Mouse (Mus musculus): ENCODE measurements around the gene Ryr1. TPM values are rescaled to one million over a fixed set of nuclear protein-coding genes. Genes with fewer than 3 reads are reported as not detected.

Gene Ryr1
- 16.1 and 19.7 TPM in 2 replicates for polyA plus RNA-seq (2015; fragmentation: Nextera tagmentation; extraction: Ambion mirVana)

DNA sequence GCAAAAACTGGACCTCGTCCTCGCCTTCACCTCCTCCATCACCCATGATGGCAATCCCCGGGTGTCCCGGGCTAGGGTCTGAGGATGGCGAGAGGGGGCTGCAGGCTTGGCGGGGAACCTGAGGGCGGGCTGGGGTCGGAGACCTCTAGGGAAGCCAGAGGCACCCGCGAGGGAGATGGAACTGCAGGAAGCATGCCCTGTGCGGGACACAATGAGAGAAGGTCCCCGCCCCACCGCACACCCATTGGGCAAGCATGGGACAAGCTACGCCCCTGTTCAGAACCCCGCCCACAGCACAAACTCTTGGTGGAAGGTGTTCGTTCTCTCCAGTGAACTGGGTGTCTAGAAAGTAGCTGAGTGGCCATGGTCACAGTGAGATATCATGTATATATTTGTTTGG is at the start of gene Ryr1:
Gene Ryr1 (minus strand): TSS at position 210 of the 400 bp plus-strand sequence.
- H3K27me3 ChIP-seq (replicated peaks; ENCODE audit: control insufficient read depth, insufficient read depth, low read length), result no peaks in the 10 kb centered on the region
- H3K27ac ChIP-seq (ENCODE audit: low read length), result no peak within 1 kb of the TSS
- peak; percentile 83 for ATAC-seq
- peak within 1 kb of the TSS; percentile 59 for H3K9ac ChIP-seq (replicated peaks; ENCODE audit: low read depth, low read length)
- no peaks in the 10 kb centered on the region for H3K9me3 ChIP-seq (ENCODE audit: control insufficient read depth, low read length)
- WGBS, result under 1% methylated on average over 16 of the region's 16 CpGs
- no peaks in the 10 kb centered on the region for H3K36me3 ChIP-seq (ENCODE audit: control insufficient read depth, insufficient read depth)
- H3K4me1 ChIP-seq (replicated peaks; ENCODE audit: control insufficient read depth, insufficient read depth, low read length), result peaks cover 10% of the 10 kb centered on the region
- peak within 1 kb of the TSS; percentile 65 for H3K4me2 ChIP-seq (ENCODE audit: low read length)
- peak within 1 kb of the TSS; percentile 37 for H3K4me3 ChIP-seq (replicated peaks; ENCODE audit: low read length)

DNA sequence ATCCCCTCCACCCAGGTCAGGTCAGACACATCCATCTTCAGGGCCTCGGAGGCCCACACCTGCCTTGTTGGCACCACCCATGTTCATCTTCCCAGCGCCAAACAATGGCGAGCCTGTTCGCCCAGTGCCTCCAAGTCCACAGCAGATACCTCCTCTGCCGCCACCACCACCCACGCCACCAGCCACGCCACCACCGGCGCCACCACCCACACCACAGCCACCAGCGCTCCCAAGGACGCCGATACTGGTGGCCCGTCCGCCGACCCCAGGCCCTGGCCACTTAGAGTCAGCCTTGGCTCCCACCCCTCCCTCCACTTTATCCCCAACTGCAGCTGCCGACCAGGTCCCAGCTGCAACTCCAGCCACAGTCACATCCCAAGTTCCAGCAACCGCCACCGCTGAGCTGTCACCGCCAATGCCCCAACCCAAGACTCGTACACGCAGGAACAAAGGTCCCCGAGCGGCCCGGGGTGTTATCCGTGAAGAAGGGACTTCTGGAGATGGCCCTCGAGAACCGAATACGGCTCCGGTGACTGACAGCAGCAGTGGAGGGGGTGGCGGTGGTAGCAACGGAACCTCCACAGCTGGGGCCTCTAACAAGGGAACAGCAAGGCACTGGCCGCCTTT is 47.5 kb upstream of the Ryr1 start:
- H3K27ac ChIP-seq (ENCODE audit: low read length), result no peak overlapping the region
- H3K9me3 ChIP-seq (ENCODE audit: control insufficient read depth, low read length), result no peaks in the 10 kb centered on the region
- no peak overlapping the region for H3K9ac ChIP-seq (replicated peaks; ENCODE audit: low read depth, low read length)
- H3K4me1 ChIP-seq (replicated peaks; ENCODE audit: control insufficient read depth, insufficient read depth, low read length), result peaks cover 36% of the 10 kb centered on the region
- WGBS, result 33% methylated on average over 32 of the region's 32 CpGs
- H3K36me3 ChIP-seq (ENCODE audit: control insufficient read depth, insufficient read depth), result peaks cover 27% of the 10 kb centered on the region
- H3K4me2 ChIP-seq (ENCODE audit: low read length), result no peak overlapping the region
- no peak for ATAC-seq
- H3K4me3 ChIP-seq (replicated peaks; ENCODE audit: low read length), result no peak overlapping the region
- peaks cover 34% of the 10 kb centered on the region for H3K27me3 ChIP-seq (replicated peaks; ENCODE audit: control insufficient read depth, insufficient read depth, low read length)

DNA sequence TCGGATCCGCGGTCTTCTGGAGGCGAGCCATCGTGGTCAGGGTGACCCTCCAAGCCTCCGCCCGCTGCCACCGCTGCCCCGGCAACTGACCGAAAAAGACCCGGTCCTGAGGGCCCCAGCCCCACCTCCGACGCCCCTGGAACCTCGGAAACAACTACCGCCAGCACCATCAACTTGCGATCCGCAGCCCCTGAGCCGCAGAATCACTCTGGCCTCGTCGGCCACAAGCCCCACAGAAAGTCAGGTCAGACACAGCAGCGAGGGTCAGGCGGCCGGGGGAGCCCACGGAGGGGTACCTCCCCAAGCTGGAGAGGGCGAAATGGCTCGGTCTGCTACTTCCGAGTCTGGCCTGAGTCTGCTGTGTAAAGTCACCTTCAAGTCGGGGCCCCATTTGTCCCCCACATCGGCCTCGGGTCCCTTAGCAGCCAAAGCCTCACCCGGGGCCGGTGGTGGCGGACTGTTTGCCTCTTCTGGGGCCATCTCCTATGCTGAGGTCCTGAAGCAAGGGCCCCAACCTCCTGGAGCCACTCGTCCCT is 46.7 kb upstream of the Ryr1 start:
- Histone ChIP-seq H3K9ac (replicated peaks; ENCODE audit: low read depth, low read length) (no peak overlapping the region), H3K27ac (ENCODE audit: low read length) (no peak overlapping the region), H3K9me3 (ENCODE audit: control insufficient read depth, low read length) (no peaks in the 10 kb centered on the region), H3K4me3 (replicated peaks; ENCODE audit: low read length) (peak overlapping the region; percentile 83), H3K4me2 (ENCODE audit: low read length) (peak overlapping the region; percentile 84), H3K4me1 (replicated peaks; ENCODE audit: control insufficient read depth, insufficient read depth, low read length) (peaks cover 37% of the 10 kb centered on the region), H3K27me3 (replicated peaks; ENCODE audit: control insufficient read depth, insufficient read depth, low read length) (peaks cover 34% of the 10 kb centered on the region), H3K36me3 (ENCODE audit: control insufficient read depth, insufficient read depth) (peaks cover 27% of the 10 kb centered on the region)
- 6% methylated on average over 34 of the region's 34 CpGs for WGBS
- no peak for ATAC-seq

DNA sequence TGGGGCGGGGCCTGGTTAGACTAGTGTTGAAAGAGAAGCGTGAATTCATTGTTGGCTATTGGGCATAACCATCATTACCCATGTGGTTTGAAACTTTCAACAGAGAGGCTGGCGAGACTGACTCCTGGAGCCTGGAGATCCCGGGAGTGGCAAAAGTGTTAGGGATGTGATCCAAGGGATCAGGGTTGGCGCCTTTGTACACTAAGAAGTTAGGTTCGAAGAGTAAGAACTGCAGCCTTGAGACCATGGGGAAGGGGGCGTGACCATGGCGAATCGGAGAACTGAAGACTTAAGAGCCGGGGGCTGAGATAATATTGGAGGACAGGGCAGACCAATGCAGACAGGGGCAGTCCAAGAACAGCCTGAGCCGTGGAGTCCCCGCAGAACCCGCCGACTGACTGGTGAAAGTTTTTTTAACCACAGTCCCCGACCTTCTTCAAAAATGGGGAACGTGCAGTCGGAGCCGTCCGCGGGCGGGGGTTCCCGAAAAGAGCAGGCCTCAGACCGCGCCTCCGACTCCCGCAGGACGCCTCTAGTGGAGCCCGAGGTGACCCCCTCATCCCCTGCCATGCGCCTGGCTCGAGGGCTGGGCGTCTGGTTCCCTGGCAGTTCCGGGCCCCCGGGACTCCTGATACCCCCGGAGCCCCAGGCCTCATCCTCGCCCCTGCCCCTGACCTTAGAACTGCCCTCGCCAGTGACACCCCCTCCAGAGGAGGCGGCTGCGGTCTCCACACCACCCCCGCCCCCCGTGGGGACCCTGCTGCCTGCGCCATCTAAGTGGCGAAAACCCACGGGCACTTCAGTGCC is 46.0 kb upstream of the Ryr1 start:
- no peak for ATAC-seq
- peaks cover 22% of the 10 kb centered on the region for H3K36me3 ChIP-seq (ENCODE audit: control insufficient read depth, insufficient read depth)
- H3K27me3 ChIP-seq (replicated peaks; ENCODE audit: control insufficient read depth, insufficient read depth, low read length), result peaks cover 34% of the 10 kb centered on the region
- H3K27ac ChIP-seq (ENCODE audit: low read length), result no peak overlapping the region
- H3K9me3 ChIP-seq (ENCODE audit: control insufficient read depth, low read length), result no peaks in the 10 kb centered on the region
- H3K9ac ChIP-seq (replicated peaks; ENCODE audit: low read depth, low read length), result no peak overlapping the region; the same call in 1 of the 2 replicates
- peak overlapping the region; percentile 84 for H3K4me2 ChIP-seq (ENCODE audit: low read length)
- peaks cover 37% of the 10 kb centered on the region for H3K4me1 ChIP-seq (replicated peaks; ENCODE audit: control insufficient read depth, insufficient read depth, low read length)
- peak overlapping the region; percentile 83 for H3K4me3 ChIP-seq (replicated peaks; ENCODE audit: low read length)
- WGBS, result 1% methylated on average over 43 of the region's 43 CpGs

DNA sequence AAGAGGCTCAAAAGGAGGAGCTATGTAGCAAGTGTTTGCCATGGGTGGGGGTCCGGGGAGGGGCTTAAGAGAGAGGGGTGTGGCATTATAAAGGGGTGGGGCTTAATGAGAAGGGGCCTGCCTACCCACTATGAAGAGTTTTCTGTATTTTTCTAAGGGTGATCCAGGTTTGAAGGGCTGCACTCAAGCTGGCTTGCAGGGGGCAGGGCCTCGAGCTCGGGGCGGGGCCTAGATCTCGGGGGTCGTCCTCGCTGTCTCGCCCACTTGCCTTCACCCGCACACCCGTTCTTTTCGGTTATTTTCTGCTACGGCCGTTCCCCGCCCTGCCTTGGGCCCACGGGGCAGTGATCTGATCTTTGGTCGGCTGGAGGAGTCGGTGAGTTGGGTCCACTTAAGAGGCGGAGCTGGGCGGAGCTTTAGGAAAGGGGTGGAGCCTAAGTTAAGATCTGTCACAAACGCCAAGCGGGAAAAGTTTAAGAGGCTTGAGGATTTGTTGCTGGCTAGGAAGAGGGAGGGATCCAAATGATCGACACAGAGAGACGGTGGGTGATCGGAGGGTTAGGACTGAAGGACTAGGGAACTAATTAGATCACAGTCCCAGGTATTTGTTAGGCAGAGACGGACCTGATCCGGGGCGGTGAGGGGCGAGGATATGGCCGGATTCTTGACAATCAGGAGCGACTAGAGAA is 45.2 kb upstream of the Ryr1 start, which contains the start of the genes Ggn and Spred3:
Gene Ggn (plus strand): TSS at position 145 of the 689 bp plus-strand sequence.
Gene Spred3 (minus strand): TSS at position 346 of the 689 bp plus-strand sequence.
- H3K27ac ChIP-seq (ENCODE audit: low read length), result peak within 1 kb of the TSS; percentile 85
- H3K9ac ChIP-seq (replicated peaks; ENCODE audit: low read depth, low read length), result peak within 1 kb of the TSS; percentile 72
- ATAC-seq, result peak; percentile 51
- peaks cover 14% of the 10 kb centered on the region for H3K36me3 ChIP-seq (ENCODE audit: control insufficient read depth, insufficient read depth)
- under 1% methylated on average over 30 of the region's 30 CpGs for WGBS
- peaks cover 37% of the 10 kb centered on the region for H3K4me1 ChIP-seq (replicated peaks; ENCODE audit: control insufficient read depth, insufficient read depth, low read length)
- H3K4me2 ChIP-seq (ENCODE audit: low read length), result peak within 1 kb of the TSS; percentile 84
- H3K9me3 ChIP-seq (ENCODE audit: control insufficient read depth, low read length), result no peaks in the 10 kb centered on the region
- H3K27me3 ChIP-seq (replicated peaks; ENCODE audit: control insufficient read depth, insufficient read depth, low read length), result peaks cover 34% of the 10 kb centered on the region
- peak within 1 kb of the TSS; percentile 83 for H3K4me3 ChIP-seq (replicated peaks; ENCODE audit: low read length)

DNA sequence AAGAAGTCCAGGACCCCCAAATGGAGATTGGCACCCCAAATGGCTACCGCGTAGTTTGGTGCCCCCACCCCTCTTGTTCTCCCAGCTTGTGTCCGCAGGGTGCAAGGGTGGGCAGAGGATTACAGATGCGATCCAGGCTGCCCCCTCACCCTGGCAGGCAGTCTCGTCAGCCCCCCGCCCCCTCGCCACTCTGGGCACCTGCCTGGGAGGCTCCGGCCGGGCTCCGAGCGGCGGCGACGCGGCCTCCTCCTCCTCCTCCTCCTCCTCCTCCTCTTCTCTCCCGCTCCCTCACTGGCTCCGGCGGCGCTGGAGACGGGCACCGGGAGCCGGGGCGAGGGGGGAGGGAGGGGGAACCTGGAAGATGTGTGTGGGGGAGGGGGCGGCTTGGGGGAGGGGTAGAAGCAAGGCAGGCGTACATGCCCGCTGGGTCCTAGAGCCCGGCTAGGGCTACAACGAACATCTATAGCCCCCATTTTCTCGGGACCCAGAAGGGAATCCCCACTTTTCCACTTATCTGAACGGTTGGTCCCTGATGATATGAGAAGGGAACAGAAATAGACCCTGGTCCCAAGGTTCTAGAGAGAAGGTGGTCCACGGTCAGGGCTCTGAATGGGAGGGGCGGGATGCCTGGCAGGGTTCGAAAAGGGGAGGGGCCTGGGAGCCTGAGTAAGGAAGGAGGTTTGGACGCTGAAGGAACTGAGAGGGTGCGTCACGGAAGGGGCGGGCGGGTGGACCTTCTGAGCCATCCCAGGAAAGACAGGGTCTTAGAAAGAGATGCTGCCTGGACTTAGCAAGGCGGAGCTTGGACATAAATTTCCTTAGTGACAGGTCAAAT is 44.5 kb upstream of the Ryr1 start:
- Histone ChIP-seq H3K4me2 (ENCODE audit: low read length) (peak overlapping the region; percentile 84), H3K9me3 (ENCODE audit: control insufficient read depth, low read length) (no peaks in the 10 kb centered on the region), H3K27me3 (replicated peaks; ENCODE audit: control insufficient read depth, insufficient read depth, low read length) (peaks cover 34% of the 10 kb centered on the region), H3K4me1 (replicated peaks; ENCODE audit: control insufficient read depth, insufficient read depth, low read length) (peaks cover 37% of the 10 kb centered on the region), H3K27ac (ENCODE audit: low read length) (peak overlapping the region; percentile 85), H3K4me3 (replicated peaks; ENCODE audit: low read length) (peak overlapping the region; percentile 83), H3K9ac (replicated peaks; ENCODE audit: low read depth, low read length) (peak overlapping the region; percentile 72), H3K36me3 (ENCODE audit: control insufficient read depth, insufficient read depth) (peaks cover 7% of the 10 kb centered on the region)
- peak; percentile 86 for ATAC-seq
- under 1% methylated on average over 35 of the region's 39 CpGs for WGBS

DNA sequence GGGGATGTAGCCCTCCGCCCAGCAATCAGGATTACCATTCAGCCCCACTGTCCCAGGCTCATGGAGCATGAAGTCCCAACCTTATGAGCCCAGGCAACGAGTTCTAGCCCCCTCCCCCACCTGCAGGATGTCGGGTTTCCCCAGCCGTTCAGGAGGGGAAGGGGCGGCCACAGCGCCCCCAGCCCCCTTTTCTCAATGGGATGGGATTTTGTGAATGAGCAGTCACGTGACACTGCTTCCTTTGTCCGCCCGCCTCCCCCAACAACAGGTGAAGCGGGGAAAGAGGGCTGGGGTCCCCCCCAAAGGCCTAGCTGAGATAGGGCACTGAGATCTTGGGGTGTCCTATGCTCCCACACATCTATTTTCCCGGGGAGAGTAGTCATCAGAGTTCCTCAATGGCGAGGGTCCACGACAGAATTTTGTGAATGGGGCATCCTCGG is 43.8 kb upstream of the Ryr1 start:
- WGBS, result 0% methylated on average over 14 of the region's 14 CpGs
- Histone ChIP-seq H3K9me3 (ENCODE audit: control insufficient read depth, low read length) (no peaks in the 10 kb centered on the region), H3K4me3 (replicated peaks; ENCODE audit: low read length) (peak overlapping the region; percentile 83), H3K9ac (replicated peaks; ENCODE audit: low read depth, low read length) (peak overlapping the region; percentile 72), H3K27me3 (replicated peaks; ENCODE audit: control insufficient read depth, insufficient read depth, low read length) (peaks cover 32% of the 10 kb centered on the region), H3K36me3 (ENCODE audit: control insufficient read depth, insufficient read depth) (0 out of 2 replicates have a peak, but pooled peaks cover under 1% of the 10 kb centered on the region), H3K4me2 (ENCODE audit: low read length) (peak overlapping the region; percentile 84), H3K4me1 (replicated peaks; ENCODE audit: control insufficient read depth, insufficient read depth, low read length) (peaks cover 37% of the 10 kb centered on the region), H3K27ac (ENCODE audit: low read length) (peak overlapping the region; percentile 85)
- peak; percentile 9 for ATAC-seq

DNA sequence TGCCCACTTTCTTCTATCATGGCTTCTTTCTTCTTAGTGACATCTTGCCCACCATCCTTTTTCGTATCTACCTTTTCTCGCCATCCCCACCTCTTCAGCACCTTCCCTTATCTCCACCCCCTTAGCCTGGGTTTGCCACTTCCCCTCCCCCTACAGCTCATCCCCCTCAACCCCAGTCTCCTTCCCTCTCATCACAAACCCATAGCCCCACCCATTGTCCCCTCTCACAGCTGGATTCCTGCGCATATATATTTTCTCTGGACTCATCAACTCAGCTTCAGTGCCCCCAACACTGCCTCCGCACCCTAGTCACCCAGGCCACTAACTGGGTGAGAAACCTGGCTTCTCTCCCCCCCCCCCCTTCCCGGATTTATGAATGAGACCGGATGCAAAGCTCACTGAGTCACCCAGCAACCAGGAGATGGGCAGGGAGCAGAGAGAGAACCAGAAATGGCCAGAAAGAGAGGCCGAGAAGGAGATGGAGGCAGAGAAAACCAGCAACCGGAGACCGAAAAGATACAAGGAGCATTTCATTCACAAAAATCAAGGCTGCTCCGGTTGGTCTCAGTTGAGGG is 43.2 kb upstream of the Ryr1 start:
- no peak for ATAC-seq

More for the DNA sequence above, 43.2 kb upstream of the Ryr1 start:
- Histone ChIP-seq H3K36me3 (ENCODE audit: control insufficient read depth, insufficient read depth) (no peaks in the 10 kb centered on the region), H3K4me1 (replicated peaks; ENCODE audit: control insufficient read depth, insufficient read depth, low read length) (peaks cover 37% of the 10 kb centered on the region), H3K4me2 (ENCODE audit: low read length) (peak overlapping the region; percentile 84), H3K27me3 (replicated peaks; ENCODE audit: control insufficient read depth, insufficient read depth, low read length) (peaks cover 26% of the 10 kb centered on the region), H3K4me3 (replicated peaks; ENCODE audit: low read length) (peak overlapping the region; percentile 83), H3K9me3 (ENCODE audit: control insufficient read depth, low read length) (no peaks in the 10 kb centered on the region), H3K27ac (ENCODE audit: low read length) (peak overlapping the region; percentile 85), H3K9ac (replicated peaks; ENCODE audit: low read depth, low read length) (peak overlapping the region; percentile 72)
- WGBS, result 5% methylated on average over 10 of the region's 10 CpGs

Measured in forebrain, embryonic 16.5 days (tissue).